Mouse (Mus musculus): ENCODE measurements at regions not wholly inside any gene's neighbourhood (a gene's known extent, or its start where the extent isn't known, plus 50 kb on each side); places are given as distances from the start of the nearest gene placed in this dataset.

DNA sequence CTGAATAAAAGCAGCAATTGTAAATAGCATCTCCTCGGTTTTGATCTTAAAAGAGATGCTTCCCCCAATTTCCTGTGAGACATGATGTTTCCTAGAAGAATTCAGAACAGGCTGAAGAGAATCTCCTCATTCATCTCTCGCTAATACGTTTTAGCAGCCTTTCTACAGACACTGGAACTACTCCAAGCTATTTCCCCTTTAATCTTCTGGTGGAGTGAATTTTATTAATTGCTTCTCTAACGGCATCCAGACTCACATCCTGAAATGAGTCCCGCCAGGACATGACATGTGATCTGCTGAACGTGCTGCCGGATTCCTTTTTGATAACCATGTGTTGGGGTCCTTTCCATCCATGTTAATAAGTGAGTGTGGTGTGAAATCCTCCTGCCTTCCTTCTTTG, 209.6 kb upstream of the Kdm8 start:
- Histone ChIP-seq H3K4me3 (replicated peaks; ENCODE audit: low read length) (no peak overlapping the region), H3K4me1 (ENCODE audit: control insufficient read depth, insufficient read depth, low read length) (peaks cover 7% of the 10 kb centered on the region), H3K27me3 (ENCODE audit: control insufficient read depth, insufficient read depth, low read length) (no peaks in the 10 kb centered on the region), H3K36me3 (ENCODE audit: control insufficient read depth, insufficient read depth, low read length) (no peaks in the 10 kb centered on the region), H3K9me3 (ENCODE audit: control insufficient read depth, low read length) (no peaks in the 10 kb centered on the region), H3K9ac (ENCODE audit: low read depth, low read length, severe bottlenecking) (no peak overlapping the region), H3K4me2 (replicated peaks; ENCODE audit: low read depth, low read length, severe bottlenecking) (no peak overlapping the region), H3K27ac (replicated peaks; ENCODE audit: low read depth, low read length) (no peak overlapping the region)
- DNase-seq (ENCODE audit: low spot score) = no peak
- WGBS = 22% methylated on average over 7 of the region's 7 CpGs
- ATAC-seq (ENCODE audit: low FRiP score, low read depth) = no peak
- TF ChIP-seq POLR2A (IDR thresholded peaks at IDR 0.05; ENCODE audit: borderline replicate concordance, extremely low read depth, insufficient read depth, insufficient read length) = no peak

DNA sequence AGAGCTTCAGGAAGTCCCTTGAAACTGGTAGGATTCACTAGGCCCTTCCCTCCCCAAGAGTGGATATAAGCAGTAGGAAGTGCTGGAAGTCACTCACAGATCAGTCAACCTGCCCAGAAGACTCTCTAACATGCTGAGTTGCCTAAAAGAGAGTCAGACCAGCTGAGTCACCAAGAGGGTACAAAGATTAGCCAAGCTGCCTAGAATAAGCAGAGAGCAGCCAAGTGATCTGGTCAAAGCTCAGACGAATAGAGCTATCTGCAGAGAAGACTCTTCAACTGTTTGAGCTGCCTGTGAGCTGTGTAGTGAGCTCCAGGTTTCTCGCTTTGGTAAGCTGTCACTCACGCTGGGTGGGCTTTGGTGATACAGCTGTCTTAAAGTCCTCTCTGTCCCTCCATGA, 207.4 kb upstream of the Kdm8 start:
- H3K27ac ChIP-seq (replicated peaks; ENCODE audit: low read depth, low read length) = no peak overlapping the region
- 89% methylated on average over 3 of the region's 3 CpGs for WGBS
- H3K4me2 ChIP-seq (replicated peaks; ENCODE audit: low read depth, low read length, severe bottlenecking) = no peak overlapping the region
- DNase-seq (ENCODE audit: low spot score) = no peak
- H3K4me3 ChIP-seq (replicated peaks; ENCODE audit: low read length) = no peak overlapping the region
- no peaks in the 10 kb centered on the region for H3K27me3 ChIP-seq (ENCODE audit: control insufficient read depth, insufficient read depth, low read length)
- H3K4me1 ChIP-seq (ENCODE audit: control insufficient read depth, insufficient read depth, low read length) = peaks cover 7% of the 10 kb centered on the region
- H3K9me3 ChIP-seq (ENCODE audit: control insufficient read depth, low read length) = no peaks in the 10 kb centered on the region
- H3K36me3 ChIP-seq (ENCODE audit: control insufficient read depth, insufficient read depth, low read length) = no peaks in the 10 kb centered on the region
- no peak for TF ChIP-seq POLR2A (IDR thresholded peaks at IDR 0.05; ENCODE audit: borderline replicate concordance, extremely low read depth, insufficient read depth, insufficient read length)
- no peak overlapping the region for H3K9ac ChIP-seq (ENCODE audit: low read depth, low read length, severe bottlenecking)
- no peak for ATAC-seq (ENCODE audit: low FRiP score, low read depth)

- 65% methylated on average over 3 of the region's 3 CpGs for WGBS
- no peak overlapping the region for H3K4me3 ChIP-seq (replicated peaks; ENCODE audit: low read length)
- peaks cover 4% of the 10 kb centered on the region for H3K4me1 ChIP-seq (ENCODE audit: control insufficient read depth, insufficient read depth, low read length)
- H3K4me2 ChIP-seq (replicated peaks; ENCODE audit: low read depth, low read length, severe bottlenecking) = no peak overlapping the region
- ATAC-seq (ENCODE audit: low FRiP score, low read depth) (no peak), DNase-seq (ENCODE audit: low spot score) (no peak)
- TF ChIP-seq POLR2A (IDR thresholded peaks at IDR 0.05; ENCODE audit: borderline replicate concordance, extremely low read depth, insufficient read depth, insufficient read length) = no peak
- H3K27me3 ChIP-seq (ENCODE audit: control insufficient read depth, insufficient read depth, low read length) = no peaks in the 10 kb centered on the region
- no peak overlapping the region for H3K27ac ChIP-seq (replicated peaks; ENCODE audit: low read depth, low read length)
- H3K9ac ChIP-seq (ENCODE audit: low read depth, low read length, severe bottlenecking) = no peak overlapping the region
- no peaks in the 10 kb centered on the region for H3K36me3 ChIP-seq (ENCODE audit: control insufficient read depth, insufficient read depth, low read length)
- H3K9me3 ChIP-seq (ENCODE audit: control insufficient read depth, low read length) = no peaks in the 10 kb centered on the region
These were observed 201.5 kb upstream of the Kdm8 start for GRCm38 (mm10) chr7:125243021-125243420.

- H3K9me3 ChIP-seq (ENCODE audit: control insufficient read depth, low read length) = no peaks in the 10 kb centered on the region
- H3K4me2 ChIP-seq (replicated peaks; ENCODE audit: low read depth, low read length, severe bottlenecking) = no peak overlapping the region
- 96% methylated on average over 3 of the region's 3 CpGs for WGBS
- no peaks in the 10 kb centered on the region for H3K27me3 ChIP-seq (ENCODE audit: control insufficient read depth, insufficient read depth, low read length)
- H3K27ac ChIP-seq (replicated peaks; ENCODE audit: low read depth, low read length) = no peak overlapping the region
- no peak overlapping the region for H3K9ac ChIP-seq (ENCODE audit: low read depth, low read length, severe bottlenecking)
- ATAC-seq (ENCODE audit: low FRiP score, low read depth) = no peak
- H3K36me3 ChIP-seq (ENCODE audit: control insufficient read depth, insufficient read depth, low read length) = no peaks in the 10 kb centered on the region
- H3K4me1 ChIP-seq (ENCODE audit: control insufficient read depth, insufficient read depth, low read length) = peaks cover 8% of the 10 kb centered on the region; the same call in 1 of the 2 replicates
- DNase-seq (ENCODE audit: low spot score) = no peak
- H3K4me3 ChIP-seq (replicated peaks; ENCODE audit: low read length) = no peak overlapping the region
- no peak for TF ChIP-seq POLR2A (IDR thresholded peaks at IDR 0.05; ENCODE audit: borderline replicate concordance, extremely low read depth, insufficient read depth, insufficient read length)
These were observed 196.1 kb upstream of the Kdm8 start for GRCm38 (mm10) chr7:125248386-125248785.

DNA sequence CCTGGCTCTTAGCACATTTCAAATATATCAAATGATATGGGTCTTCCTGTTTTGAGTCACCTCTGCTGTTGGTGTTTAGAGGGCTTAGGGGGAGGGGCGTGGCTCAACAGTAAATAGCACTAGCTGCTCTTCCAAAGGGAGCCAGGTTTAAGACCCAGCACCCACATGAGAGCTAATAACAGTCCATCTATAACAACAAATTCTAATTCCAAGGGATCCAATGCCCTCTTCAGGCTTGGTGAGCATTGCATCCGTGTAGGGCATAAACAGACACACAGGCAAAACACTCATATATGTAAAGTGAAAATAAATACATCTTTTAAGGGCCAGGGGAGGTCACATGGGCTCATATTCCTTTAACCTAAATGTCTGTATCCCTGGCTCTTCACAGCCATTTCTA, 194.1 kb upstream of the Kdm8 start:
- no peak for ATAC-seq (ENCODE audit: low FRiP score, low read depth)
- H3K4me1 ChIP-seq (ENCODE audit: control insufficient read depth, insufficient read depth, low read length) = peaks cover 8% of the 10 kb centered on the region; the same call in 1 of the 2 replicates
- no peak overlapping the region for H3K27ac ChIP-seq (replicated peaks; ENCODE audit: low read depth, low read length)
- no peak overlapping the region for H3K9ac ChIP-seq (ENCODE audit: low read depth, low read length, severe bottlenecking)
- no peak overlapping the region for H3K4me3 ChIP-seq (replicated peaks; ENCODE audit: low read length)
- DNase-seq (ENCODE audit: low spot score) = no peak
- no peaks in the 10 kb centered on the region for H3K36me3 ChIP-seq (ENCODE audit: control insufficient read depth, insufficient read depth, low read length)
- 72% methylated on average over 2 of the region's 2 CpGs for WGBS
- H3K27me3 ChIP-seq (ENCODE audit: control insufficient read depth, insufficient read depth, low read length) = no peaks in the 10 kb centered on the region
- H3K9me3 ChIP-seq (ENCODE audit: control insufficient read depth, low read length) = no peaks in the 10 kb centered on the region
- no peak for TF ChIP-seq POLR2A (IDR thresholded peaks at IDR 0.05; ENCODE audit: borderline replicate concordance, extremely low read depth, insufficient read depth, insufficient read length)
- H3K4me2 ChIP-seq (replicated peaks; ENCODE audit: low read depth, low read length, severe bottlenecking) = no peak overlapping the region

Data from limb, embryonic 14.5 days (tissue).